Mouse (Mus musculus) intestine, postnatal 0 days (tissue): ENCODE measurements around the gene Gm17067. TPM values are rescaled to one million over a fixed set of nuclear protein-coding genes. Genes with fewer than 3 reads are reported as not detected.
A peak's percentile ranks its signal among the peaks of the same experiment; 100 is the strongest.
"Not testable (repeated sequence)": the region's sequence is repeated elsewhere in the genome, so short reads cannot be mapped to it uniquely, and the experiment has no call there.

Experiments used
- ATAC-seq: fragments of 200-750 bp; cut with Nextera tagmentation; 2 replicates; pipeline ENCODE4 v1.8.0; 2017; ENCODE audit warnings: mild to moderate bottlenecking, moderate TSS enrichment, moderate library complexity
- H3K27ac ChIP-seq: fragments of 300-500 bp; sonication (generic); 2 replicates; pipeline ENCODE4 v1.5.1; 2014; ENCODE audit warnings: mild to moderate bottlenecking, low read depth, low read length, moderate library complexity
- H3K27me3 ChIP-seq: fragments of 300-500 bp; sonication (generic); replicated peaks from 2 replicates; pipeline ENCODE4 v1.6.1; 2014; ENCODE audit warnings: low read length, mixed read lengths; ENCODE audit not compliant: control insufficient read depth, insufficient read depth
- H3K36me3 ChIP-seq: fragments of 300-500 bp; sonication (generic); 2 replicates; pipeline ENCODE4 v1.6.1; 2014; ENCODE audit warnings: mild to moderate bottlenecking, moderate library complexity; ENCODE audit not compliant: control insufficient read depth, insufficient read depth
- H3K4me1 ChIP-seq: fragments of 300-500 bp; sonication (generic); replicated peaks from 2 replicates; pipeline ENCODE4 v1.6.1; 2014; ENCODE audit warnings: antibody characterized with exemption, low read length, mixed read lengths; ENCODE audit not compliant: control insufficient read depth, insufficient read depth
- H3K4me2 ChIP-seq: fragments of 300-500 bp; sonication (generic); replicated peaks from 2 replicates; pipeline ENCODE4 v1.6.1; 2014; ENCODE audit warnings: low read depth, mild to moderate bottlenecking, moderate library complexity
- H3K4me3 ChIP-seq: fragments of 300-500 bp; sonication (generic); 2 replicates; pipeline ENCODE4 v1.5.1; 2014; ENCODE audit warnings: low read depth, low read length
- H3K9ac ChIP-seq: fragments of 300-500 bp; sonication (generic); 2 replicates; pipeline ENCODE4 v1.6.1; 2014; ENCODE audit warnings: mild to moderate bottlenecking, low read depth, low read length
- H3K9me3 ChIP-seq: fragments of 300-500 bp; sonication (generic); 2 replicates; pipeline ENCODE4 v1.6.1; 2016; ENCODE audit warnings: mixed run types; ENCODE audit not compliant: control insufficient read depth
- CTCF ChIP-seq: sonication (generic); IDR thresholded peaks from 2 replicates; pipeline ENCODE4 v1.5.1; 2016; ENCODE audit warnings: low read depth, mild to moderate bottlenecking, control low read depth, antibody characterized with exemption, moderate library complexity
- WGBS: fragments of 180-500 bp; shearing (Covaris S2); extraction: QIAGEN DNeasy Blood & Tissue Kit; methylation state at CpG from one replicate; pipeline ENCODE4 v1.1.7; 2014; 5-methylcytosine and 5-hydroxymethylcytosine counted together
- polyA plus RNA-seq: library from polyadenylated mRNA; unstranded; fragments of >200 nt; fragmentation: Nextera tagmentation; extraction: Ambion mirVana; gene quantifications from 2 replicates; pipeline ENCODE4 v1.2.1, GENCODE M21; 2015

Gene Gm17067
- polyA plus RNA-seq: not detected in 2 replicates

DNA sequence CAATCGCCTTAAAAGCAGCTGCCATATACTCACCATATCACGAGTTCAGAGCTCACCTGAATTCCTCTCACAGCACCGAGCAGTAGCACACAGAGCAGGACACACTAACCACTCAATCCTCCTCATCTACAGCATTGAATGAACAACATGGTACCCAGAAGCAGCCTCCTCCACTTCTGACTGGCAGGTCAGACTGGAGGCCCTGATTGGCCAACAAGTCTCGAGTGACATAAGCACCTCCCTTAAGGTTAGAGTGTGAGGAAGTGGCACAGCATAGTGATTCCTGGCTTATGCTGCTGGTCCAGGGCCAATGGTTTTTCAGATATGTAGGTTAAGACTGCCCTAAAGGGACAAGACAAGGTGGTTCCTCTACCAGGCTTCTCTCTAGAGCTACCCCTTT is at the start of gene Gm17067:
Gm17067 (minus strand) TSS at position 101 of the 400 bp plus-strand sequence.
- not testable (repeated sequence) for H3K4me2 ChIP-seq, H3K9ac ChIP-seq, H3K4me3 ChIP-seq, H3K9me3 ChIP-seq, H3K36me3 ChIP-seq, H3K27me3 ChIP-seq, H3K4me1 ChIP-seq, ATAC-seq, H3K27ac ChIP-seq
- WGBS: 81% methylated on average over 4 of the region's 4 CpGs

GRCm38 (mm10) chr7:42749836-42750235 is 23.0 kb upstream of the Gm17067 start:
- H3K27ac ChIP-seq: no peak overlapping the region

DNA sequence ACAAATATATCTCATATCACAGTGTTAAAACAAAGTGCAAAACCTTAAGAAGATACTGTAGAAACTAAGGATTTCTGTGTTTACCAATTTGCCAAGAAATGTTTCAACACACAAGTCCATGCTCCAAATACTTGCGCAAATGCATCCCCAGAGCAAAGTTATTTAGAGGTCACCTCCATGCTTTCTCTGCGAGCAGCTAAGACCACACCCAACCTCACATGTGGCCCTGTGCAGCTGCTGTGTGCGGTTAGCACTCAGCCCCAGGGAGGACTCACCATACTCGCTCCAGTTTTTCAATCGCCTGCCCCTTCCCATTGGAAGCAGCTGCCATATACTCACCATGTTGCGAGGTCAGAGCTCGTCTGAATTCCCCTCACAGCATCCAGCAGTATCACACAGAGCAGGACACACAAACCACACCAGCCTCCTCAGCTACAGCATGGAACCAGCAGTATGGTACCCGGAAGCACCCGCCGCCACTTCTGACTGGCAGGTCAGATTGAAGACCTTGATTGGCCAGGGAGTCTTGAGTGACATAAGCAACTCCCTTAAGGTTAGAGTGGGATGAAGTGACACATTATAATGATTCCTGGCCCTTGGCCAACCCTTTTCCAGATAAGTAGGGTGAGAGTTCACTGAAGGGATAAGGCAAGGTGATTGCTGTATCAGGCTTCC is 11.9 kb upstream of the Gm17067 start:
- no peaks in the 10 kb centered on the region for H3K4me1 ChIP-seq
- no peaks in the 10 kb centered on the region for H3K27me3 ChIP-seq
- 83% methylated on average over 10 of the region's 10 CpGs for WGBS
- H3K4me2 ChIP-seq: no peak overlapping the region
- no peak for ATAC-seq
- no peaks in the 10 kb centered on the region for H3K9me3 ChIP-seq
- H3K36me3 ChIP-seq: no peaks in the 10 kb centered on the region
- no peak overlapping the region for H3K9ac ChIP-seq
- H3K4me3 ChIP-seq: no peak overlapping the region
- no peak for TF ChIP-seq CTCF
- no peak overlapping the region for H3K27ac ChIP-seq

More at GRCm38 (mm10) chr7:42749836-42750235, 23.0 kb upstream of the Gm17067 start:
- Histone ChIP-seq H3K4me2 (no peak overlapping the region), H3K36me3 (no peaks in the 10 kb centered on the region), H3K4me1 (no peaks in the 10 kb centered on the region), H3K9ac (no peak overlapping the region), H3K27me3 (no peaks in the 10 kb centered on the region), H3K9me3 (no peaks in the 10 kb centered on the region), H3K4me3 (no peak overlapping the region)
- ATAC-seq: no peak
- no peak for TF ChIP-seq CTCF
- WGBS: 48% methylated on average over 20 of the region's 20 CpGs

DNA sequence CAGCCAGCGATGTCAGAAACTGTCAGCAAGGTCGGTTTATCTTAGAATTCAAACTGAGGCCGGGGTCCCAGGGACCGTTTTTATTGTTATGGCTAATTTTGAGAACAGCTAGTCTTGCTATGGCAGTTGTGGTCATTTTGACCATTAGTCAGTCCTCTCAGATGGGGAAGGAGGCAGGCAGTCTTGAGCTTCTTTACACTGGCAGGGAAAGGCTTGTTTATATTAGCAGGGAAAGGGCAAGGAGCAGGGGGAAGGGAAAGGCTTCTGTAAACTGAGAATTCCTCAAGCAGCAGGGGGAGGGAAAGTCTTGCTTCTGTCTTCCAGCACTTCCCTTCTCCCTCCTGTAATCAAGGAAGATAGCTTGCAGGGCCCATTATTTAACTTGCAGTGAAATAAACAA is 33.6 kb downstream of the Gm17067 start:
- not testable (repeated sequence) for ATAC-seq, H3K36me3 ChIP-seq, H3K9ac ChIP-seq, H3K4me1 ChIP-seq, H3K27me3 ChIP-seq, H3K9me3 ChIP-seq, H3K27ac ChIP-seq
- H3K4me3 ChIP-seq: peak overlapping the region; percentile 58
- H3K4me2 ChIP-seq: peak overlapping the region; percentile 64
- WGBS: 0% methylated on average over 4 of the region's 4 CpGs

DNA sequence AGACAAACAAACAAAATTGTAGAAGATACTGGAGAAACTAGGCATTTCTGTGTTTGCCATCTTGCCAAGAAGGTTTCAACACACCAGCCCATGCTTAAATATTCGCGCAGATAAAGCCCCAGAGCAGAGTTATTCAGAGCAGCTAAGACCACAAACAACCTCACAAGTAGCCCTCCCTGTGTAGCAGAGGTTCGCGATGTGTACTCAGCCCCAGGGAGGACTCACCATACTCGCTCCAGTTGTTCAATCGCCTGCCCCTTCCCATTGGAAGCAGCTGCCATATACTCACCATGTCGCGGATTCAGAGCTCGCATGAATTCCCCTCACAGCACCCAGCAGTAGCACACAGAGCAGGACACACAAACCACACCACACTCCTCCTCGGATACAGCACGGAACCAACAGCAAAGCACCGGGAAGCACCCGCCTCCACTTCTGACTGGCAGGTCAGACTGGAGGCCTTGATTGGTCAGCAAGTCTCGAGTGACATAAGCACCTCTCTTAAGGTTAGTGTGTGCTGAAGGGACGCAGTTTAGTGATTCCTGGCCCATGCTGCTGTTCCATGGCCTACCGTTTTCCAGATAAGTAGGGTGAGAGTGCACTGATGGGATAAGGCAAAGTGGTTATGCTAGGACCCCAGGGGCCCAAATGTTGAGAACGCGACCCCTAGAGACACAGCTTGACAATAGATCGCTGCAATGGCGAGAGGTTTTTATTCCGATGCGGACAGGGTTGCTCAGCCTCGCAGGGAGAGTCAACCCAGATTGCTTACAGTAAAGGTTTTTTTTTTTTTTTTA is 34.3 kb downstream of the Gm17067 start, which contains the start of gene Zfp975:
Zfp975 (minus strand) TSS at position 381 of the 797 bp plus-strand sequence.
- peak; percentile 99 for ATAC-seq
- Histone ChIP-seq H3K9ac (peak within 1 kb of the TSS; percentile 48; the same call in 1 of the 2 replicates), H3K4me3 (peak within 1 kb of the TSS; percentile 58), H3K4me2 (peak within 1 kb of the TSS; percentile 64)
- WGBS: under 1% methylated on average over 23 of the region's 23 CpGs
- H3K4me1 ChIP-seq, H3K36me3 ChIP-seq, H3K27me3 ChIP-seq, H3K9me3 ChIP-seq, H3K27ac ChIP-seq: not testable (repeated sequence)
- TF ChIP-seq CTCF: peak; percentile 23; the same call in 1 of the 2 replicates

DNA sequence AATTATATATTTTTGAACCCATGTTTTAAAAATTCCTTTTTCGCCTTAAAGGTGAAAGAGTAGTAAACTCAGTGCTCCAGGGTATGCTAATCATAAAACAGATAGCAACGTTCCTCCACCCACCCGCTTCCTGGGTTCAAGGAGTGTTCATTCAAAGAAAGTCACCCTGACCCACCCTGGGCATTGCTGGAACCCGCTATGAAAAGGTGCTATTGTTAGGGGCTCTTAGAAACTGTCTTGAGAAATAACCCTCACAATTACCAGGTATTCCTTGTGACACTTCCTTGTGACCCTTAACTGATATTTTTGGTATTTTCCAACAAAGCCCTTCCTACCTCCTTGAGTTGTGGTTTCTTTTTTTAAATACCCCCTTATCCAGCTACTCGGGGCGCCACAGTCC is 46.7 kb downstream of the Gm17067 start:
- H3K9ac ChIP-seq, H3K9me3 ChIP-seq, H3K27me3 ChIP-seq, H3K27ac ChIP-seq, H3K4me3 ChIP-seq, H3K36me3 ChIP-seq, ATAC-seq, H3K4me1 ChIP-seq, H3K4me2 ChIP-seq: not testable (repeated sequence)
- WGBS: 93% methylated on average over 6 of the region's 6 CpGs

- not testable (repeated sequence) for H3K4me2 ChIP-seq, H3K4me3 ChIP-seq, H3K4me1 ChIP-seq, H3K27ac ChIP-seq, H3K9me3 ChIP-seq, H3K27me3 ChIP-seq, H3K9ac ChIP-seq, H3K36me3 ChIP-seq, ATAC-seq
Observed at GRCm38 (mm10) chr7:42679646-42680045, 47.2 kb downstream of the Gm17067 start.
